Mouse (Mus musculus): ENCODE measurements around the gene Itga1.

DNA sequence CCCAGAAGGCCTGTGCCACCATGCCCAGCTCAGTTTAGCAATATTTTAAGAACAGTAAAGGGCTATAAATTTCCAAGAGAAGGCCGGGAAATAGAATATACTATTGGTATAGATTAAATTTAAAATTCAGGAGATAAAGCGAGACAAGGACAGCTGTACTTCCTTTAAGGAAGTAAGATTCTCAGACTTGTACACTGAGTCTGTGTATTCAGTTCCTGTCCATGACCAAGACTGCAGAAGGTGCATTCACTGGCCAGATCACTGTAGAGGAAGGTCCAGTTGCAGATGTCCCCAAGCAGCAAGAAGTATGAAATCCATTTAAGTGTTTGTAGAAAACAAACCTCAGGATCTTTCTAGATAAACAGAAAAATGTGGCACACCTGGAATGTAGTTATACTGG is 28.3 kb upstream of the Itga1 start:
- TF ChIP-seq CTCF (conservative IDR thresholded peaks at IDR 0.05; ENCODE audit: low read length): no peak
- TF ChIP-seq NANOG (IDR thresholded peaks at IDR 0.05; ENCODE audit: borderline replicate concordance, low read length): no peak
